Mouse (Mus musculus): Measurements from ENCODE around the gene Nlrp4e. TPM values are rescaled to one million over a fixed set of nuclear protein-coding genes. Genes with fewer than 3 reads are reported as not detected.
"Not testable (repeated sequence)": the region's sequence is repeated elsewhere in the genome, so short reads cannot be mapped to it uniquely, and the experiment has no call there.

The Nlrp4e gene
- total RNA-seq (2021), result not detected

DNA sequence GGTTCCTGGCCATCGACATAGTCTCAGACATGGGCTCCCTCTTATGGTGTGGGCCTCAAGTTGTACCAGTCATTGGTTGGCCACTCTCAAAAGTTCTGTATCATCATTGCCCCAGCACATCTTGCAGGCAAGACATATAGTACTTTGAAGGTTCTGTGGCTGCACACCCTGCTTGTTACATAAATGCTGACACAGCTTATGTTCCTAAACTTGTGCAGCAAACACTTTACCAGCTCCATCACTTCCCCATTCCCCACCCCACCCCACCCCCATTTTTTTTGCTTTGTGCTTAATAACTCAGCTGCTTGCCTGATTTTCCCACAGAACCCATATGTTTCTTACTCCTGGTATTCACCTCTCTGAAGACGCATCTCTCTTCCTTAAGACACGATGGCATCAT lies at the start of gene Nlrp4e:
Gene Nlrp4e (plus strand): TSS at position 301 of the 400 bp plus-strand sequence.
- not testable (repeated sequence) for DNase-seq (ENCODE audit: extremely low spot score in 1 of 2, low spot score in 1 of 2)

- DNase-seq (ENCODE audit: extremely low spot score in 1 of 2, low spot score in 1 of 2), result not testable (repeated sequence)
Measured at GRCm38 (mm10) chr7:23251582-23251981, 49.4 kb upstream of the Nlrp4e start, which contains the start of gene Vmn1r166. Vmn1r166 (minus strand) TSS chr7:23251682.

DNA sequence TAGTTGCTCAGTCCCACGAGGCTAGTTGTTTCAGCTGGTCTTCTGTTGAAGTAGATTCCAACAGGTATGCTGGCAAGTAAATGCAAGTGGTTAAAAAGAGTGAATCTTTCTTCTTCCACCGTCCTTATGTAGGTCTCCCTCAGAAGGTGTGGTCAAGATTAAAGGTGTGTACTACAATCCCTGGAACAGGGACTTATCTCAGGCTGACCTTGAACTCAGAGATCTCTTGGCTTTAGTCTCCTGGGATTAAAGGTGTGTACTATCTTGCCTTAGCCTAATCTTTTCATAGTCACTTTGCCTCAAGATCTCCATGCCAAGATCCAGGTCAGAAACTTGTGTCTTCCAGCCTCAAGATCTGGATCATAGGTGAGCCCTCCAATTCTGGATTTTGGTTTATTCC lies 22.2 kb upstream of the Nlrp4e start, which contains the start of gene Gm6902:
Gene Gm6902 (minus strand): TSS at position 101 of the 400 bp plus-strand sequence.
- DNase-seq (ENCODE audit: extremely low spot score in 1 of 2, low spot score in 1 of 2), result not testable (repeated sequence)

- not testable (repeated sequence) for DNase-seq (ENCODE audit: extremely low spot score in 1 of 2, low spot score in 1 of 2)
Measured at GRCm38 (mm10) chr7:23358311-23358710, 57.3 kb downstream of the Nlrp4e start.

- DNase-seq (ENCODE audit: extremely low spot score in 1 of 2, low spot score in 1 of 2), result no peak
Measured at GRCm38 (mm10) chr7:23385589-23385988, 84.6 kb downstream of the Nlrp4e start, which contains the start of gene Nlrp5. Nlrp5 (plus strand) TSS chr7:23385889.

Small RNAs within 50 kb of the gene (microRNA-seq; reads per million reads assigned to microRNA genes)
- 0 reads per million in 2 experiments for gene Gm25196

Other genes with a start within 250 kb of the Nlrp4e start
- gene Vmn1r163, start 245.7 kb upstream of the Nlrp4e start, total RNA-seq (2021), result not detected
- not detected for gene Gm8720, start 233.7 kb upstream of the Nlrp4e start, total RNA-seq (2021)
- not detected for gene Gm10662, start 156.7 kb upstream of the Nlrp4e start, total RNA-seq (2021)
- not detected for gene Vmn1r165, start 83.9 kb upstream of the Nlrp4e start, total RNA-seq (2021)
- gene Vmn1r166, start 49.5 kb upstream of the Nlrp4e start, total RNA-seq (2021), result not detected
- not detected for gene Gm6902, start 22.3 kb upstream of the Nlrp4e start, total RNA-seq (2021)
- gene Nlrp5, start 84.7 kb downstream of the Nlrp4e start, total RNA-seq (2021), result not detected
- not detected for gene Vmn1r167, start 206.0 kb downstream of the Nlrp4e start, total RNA-seq (2021)
- not detected for gene Vmn1r168, start 238.5 kb downstream of the Nlrp4e start, total RNA-seq (2021)